ENCODE assay signal across 20 mouse cellular contexts in the genomic region with DNA sequence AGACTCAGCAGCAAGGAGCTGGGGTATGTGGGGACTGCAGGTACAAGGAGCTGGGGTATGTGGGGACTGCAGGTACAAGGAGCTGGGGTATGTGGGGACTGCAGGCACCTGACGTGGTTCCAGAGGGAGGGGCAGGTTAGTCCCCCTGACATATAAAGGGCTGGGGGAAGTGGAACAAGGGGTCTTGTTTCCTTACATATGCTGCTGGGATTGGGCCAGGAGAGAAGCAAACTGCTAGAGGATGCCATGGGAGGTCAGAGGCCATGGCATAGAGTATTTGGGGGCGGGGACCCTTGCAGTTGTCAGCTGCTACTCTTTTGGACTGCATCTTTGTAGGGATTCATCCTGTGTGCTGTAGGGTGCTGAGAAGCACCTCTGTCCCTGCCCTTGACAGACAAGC. TPM values are rescaled to one million over a fixed set of nuclear protein-coding genes. Genes with fewer than 3 reads are reported as not detected.
DNase-seq lines count a peak whose midpoint lies in the region; ATAC-seq and TF ChIP-seq lines count a peak whose summit lies in the region.
"Had no signal": no experiment of that assay in that cellular context is flagged by ENCODE, and none has a peak within 500 bp of the region (broad histone marks: within the 10 kb centered on the region; RNA-seq: fewer than 3 reads in every experiment).

No protein-coding gene starts in this region.

- H3K4me3 ChIP-seq in heart, embryonic 11.5 days (ENCODE audit: low read depth, low read length), result no peak overlapping the region
- H3K4me3 ChIP-seq in liver, embryonic 13.5 days (replicated peaks), result no peak overlapping the region
- no peak overlapping the region for H3K4me3 ChIP-seq in liver, postnatal 0 days (ENCODE audit: low read depth, low read length)
- H3K4me3 ChIP-seq in midbrain, embryonic 15.5 days, result no peak overlapping the region
- no peak overlapping the region for H3K4me3 ChIP-seq in neural tube, embryonic 14.5 days (ENCODE audit: low read depth, low read length)
- H3K4me3 ChIP-seq: embryonic facial prominence, embryonic 15.5 days; kidney, embryonic 15.5 days; limb, embryonic 15.5 days had no signal

- TF ChIP-seq EP300 in liver, postnatal 0 days (IDR thresholded peaks at IDR 0.05; ENCODE audit: low read depth), result no peak

- H3K4me1 ChIP-seq in heart, embryonic 11.5 days (ENCODE audit: control insufficient read depth, insufficient read depth, low read length), result peaks cover 21% of the 10 kb centered on the region
- H3K4me1 ChIP-seq in liver, embryonic 13.5 days (replicated peaks), result peaks cover 42% of the 10 kb centered on the region
- peaks cover 21% of the 10 kb centered on the region for H3K4me1 ChIP-seq in liver, postnatal 0 days (ENCODE audit: insufficient read depth)
- peaks cover 44% of the 10 kb centered on the region for H3K4me1 ChIP-seq in midbrain, embryonic 15.5 days
- peaks cover 21% of the 10 kb centered on the region for H3K4me1 ChIP-seq in neural tube, embryonic 14.5 days (ENCODE audit: control insufficient read depth, insufficient read depth, low read length)

- peak overlapping the region; percentile 28; the same call in 1 of the 2 replicates for H3K9ac ChIP-seq in heart, embryonic 11.5 days (ENCODE audit: low read depth, low read length)
- H3K9ac ChIP-seq in liver, embryonic 13.5 days, result 0 out of 2 replicates have a peak overlapping the region, but pooled peaks have one; percentile 89
- H3K9ac ChIP-seq in liver, postnatal 0 days (replicated peaks), result no peak overlapping the region
- H3K9ac ChIP-seq in midbrain, embryonic 15.5 days, result no peak overlapping the region; the same call in 1 of the 2 replicates
- H3K9ac ChIP-seq in neural tube, embryonic 14.5 days (replicated peaks; ENCODE audit: low read depth, low read length), result 0 out of 2 replicates have a peak overlapping the region, but pooled peaks have one; percentile 87
- H3K9ac ChIP-seq: embryonic facial prominence, embryonic 15.5 days; limb, embryonic 15.5 days had no signal

- no peaks in the 10 kb centered on the region for H3K27me3 ChIP-seq in heart, embryonic 11.5 days (ENCODE audit: control insufficient read depth, insufficient read depth, low read length)
- H3K27me3 ChIP-seq in liver, embryonic 13.5 days, result peaks cover 11% of the 10 kb centered on the region
- H3K27me3 ChIP-seq in liver, postnatal 0 days (ENCODE audit: insufficient read depth, low read length), result 0 out of 2 replicates have a peak, but pooled peaks cover 3% of the 10 kb centered on the region
- no peaks in the 10 kb centered on the region for H3K27me3 ChIP-seq in midbrain, embryonic 15.5 days (replicated peaks)
- H3K27me3 ChIP-seq in neural tube, embryonic 14.5 days (ENCODE audit: control insufficient read depth, insufficient read depth, low read length), result no peaks in the 10 kb centered on the region
- H3K27me3 ChIP-seq: embryonic facial prominence, embryonic 15.5 days; kidney, embryonic 15.5 days; limb, embryonic 15.5 days had no signal

- 88% methylated on average over 2 of the region's 2 CpGs for WGBS in heart, embryonic 11.5 days (ENCODE audit: insufficient replicate concordance)
- WGBS in liver, embryonic 13.5 days (ENCODE audit: insufficient replicate concordance), result 81% methylated on average over 2 of the region's 2 CpGs
- 91% methylated on average over 2 of the region's 2 CpGs for WGBS in liver, postnatal 0 days (ENCODE audit: insufficient replicate concordance)
- 90% methylated on average over 2 of the region's 2 CpGs for WGBS in midbrain, embryonic 15.5 days
- WGBS in neural tube, embryonic 14.5 days, result 97% methylated on average over 2 of the region's 2 CpGs

- ATAC-seq in heart, embryonic 11.5 days (replicated peaks; ENCODE audit: insufficient number of reproducible peaks, low FRiP score, low TSS enrichment), result no peak
- ATAC-seq in liver, embryonic 13.5 days (ENCODE audit: low read depth), result no peak
- ATAC-seq in liver, postnatal 0 days, result no peak
- ATAC-seq in midbrain, embryonic 15.5 days (replicated peaks), result no peak
- ATAC-seq in neural tube, embryonic 14.5 days (ENCODE audit: low read depth), result no peak
- ATAC-seq: hindbrain, embryonic 16.5 days; intestine, postnatal 0 days had no signal

- no peak for DNase-seq in heart, adult 8-10 months (ENCODE audit: low spot score)
- no peak for DNase-seq in liver, embryonic 13.5 days
- no peak for DNase-seq in liver, postnatal 0 days
- no peak for DNase-seq in gastrocnemius, postnatal 4 days (ENCODE audit: low spot score in 2 of 2)
- DNase-seq: cerebellum, adult 2 months; lung, postnatal 10 days; right cerebral cortex, postnatal 4 days had no signal

- H3K9me3 ChIP-seq in heart, embryonic 11.5 days (replicated peaks; ENCODE audit: control insufficient read depth, low read length), result no peaks in the 10 kb centered on the region
- no peaks in the 10 kb centered on the region for H3K9me3 ChIP-seq in liver, embryonic 13.5 days (replicated peaks)
- no peaks in the 10 kb centered on the region for H3K9me3 ChIP-seq in liver, postnatal 0 days (ENCODE audit: low read length)
- H3K9me3 ChIP-seq in midbrain, embryonic 15.5 days, result no peaks in the 10 kb centered on the region
- no peaks in the 10 kb centered on the region for H3K9me3 ChIP-seq in neural tube, embryonic 14.5 days (ENCODE audit: control insufficient read depth, low read length)
- H3K9me3 ChIP-seq: embryonic facial prominence, embryonic 15.5 days; kidney, embryonic 15.5 days; limb, embryonic 15.5 days had no signal

- no peak overlapping the region for H3K27ac ChIP-seq in heart, embryonic 11.5 days (ENCODE audit: low read depth, low read length)
- no peak overlapping the region for H3K27ac ChIP-seq in liver, embryonic 13.5 days
- no peak overlapping the region for H3K27ac ChIP-seq in liver, postnatal 0 days (ENCODE audit: low read depth)
- peak overlapping the region; percentile 99 for H3K27ac ChIP-seq in midbrain, embryonic 15.5 days
- H3K27ac ChIP-seq in neural tube, embryonic 14.5 days (ENCODE audit: low read depth, low read length), result no peak overlapping the region
- H3K27ac ChIP-seq: embryonic facial prominence, embryonic 15.5 days; kidney, embryonic 15.5 days; limb, embryonic 15.5 days had no signal

- peaks cover 29% of the 10 kb centered on the region for H3K36me3 ChIP-seq in heart, embryonic 11.5 days (ENCODE audit: control insufficient read depth, insufficient read depth, low read length)
- H3K36me3 ChIP-seq in liver, embryonic 13.5 days, result peaks cover 41% of the 10 kb centered on the region
- peaks cover 26% of the 10 kb centered on the region for H3K36me3 ChIP-seq in liver, postnatal 0 days (replicated peaks; ENCODE audit: insufficient read depth, low read length)
- peaks cover 10% of the 10 kb centered on the region for H3K36me3 ChIP-seq in midbrain, embryonic 15.5 days (replicated peaks)
- peaks cover 21% of the 10 kb centered on the region for H3K36me3 ChIP-seq in neural tube, embryonic 14.5 days (ENCODE audit: control insufficient read depth, insufficient read depth, low read length)

- H3K4me2 ChIP-seq in heart, embryonic 11.5 days, result no peak overlapping the region
- no peak overlapping the region for H3K4me2 ChIP-seq in liver, embryonic 13.5 days
- H3K4me2 ChIP-seq in liver, postnatal 0 days (ENCODE audit: low read depth, low read length), result no peak overlapping the region
- H3K4me2 ChIP-seq in midbrain, embryonic 15.5 days, result no peak overlapping the region
- no peak overlapping the region for H3K4me2 ChIP-seq in neural tube, embryonic 14.5 days (ENCODE audit: low read depth, low read length)
- H3K4me2 ChIP-seq: embryonic facial prominence, embryonic 15.5 days; limb, embryonic 15.5 days had no signal

- TF ChIP-seq CTCF in liver, postnatal 0 days (IDR thresholded peaks at IDR 0.05; ENCODE audit: low read depth), result no peak

RNA-seq across cellular contexts. Expression of a gene that starts 2.5 kb away (rescaled TPM):
- 2.6 and 2.8 TPM in 2 replicates for polyA plus RNA-seq in heart, embryonic 11.5 days (2014; fragmentation: Nextera tagmentation; extraction: Ambion mirVana)
- 1 to 10 TPM; 6.4 to 8.4 (median 7.5) TPM for total RNA-seq in heart, adult 8-10 months (2022)
- 1.4 and 1.6 TPM in 2 replicates for polyA plus RNA-seq in liver, embryonic 13.5 days (2015; fragmentation: Nextera tagmentation; extraction: Ambion mirVana)
- polyA plus RNA-seq in liver, postnatal 0 days (2015; fragmentation: Nextera tagmentation; extraction: Ambion mirVana), result 0.90 and 1.0 TPM in 2 replicates
- 4.5 and 4.6 TPM in 2 replicates for polyA plus RNA-seq in midbrain, embryonic 15.5 days (2015; fragmentation: Nextera tagmentation; extraction: Ambion mirVana)
- 2.8 and 3.7 TPM in 2 replicates for polyA plus RNA-seq in neural tube, embryonic 14.5 days (2014; fragmentation: Nextera tagmentation; extraction: Ambion mirVana)
- 10 to 100 TPM; 14.0 to 14.6 TPM for total RNA-seq in gastrocnemius, postnatal 4 days (2021)

RNA-seq across cellular contexts. Expression of a gene that starts 4.3 kb away (rescaled TPM):
- 4.7 and 5.0 TPM in 2 replicates for polyA plus RNA-seq in heart, embryonic 11.5 days (2014; fragmentation: Nextera tagmentation; extraction: Ambion mirVana)
- 1 to 10 TPM; 4.7 to 6.7 (median 5.3) TPM for total RNA-seq in heart, adult 8-10 months (2022)
- polyA plus RNA-seq in liver, embryonic 13.5 days (2015; fragmentation: Nextera tagmentation; extraction: Ambion mirVana), result 0.57 and 0.67 TPM in 2 replicates
- polyA plus RNA-seq in liver, postnatal 0 days (2015; fragmentation: Nextera tagmentation; extraction: Ambion mirVana), result 0.09 and 0.20 TPM in 2 replicates
- 46.3 and 47.7 TPM in 2 replicates for polyA plus RNA-seq in midbrain, embryonic 15.5 days (2015; fragmentation: Nextera tagmentation; extraction: Ambion mirVana)
- polyA plus RNA-seq in neural tube, embryonic 14.5 days (2014; fragmentation: Nextera tagmentation; extraction: Ambion mirVana), result 24.4 and 27.9 TPM in 2 replicates
- total RNA-seq in gastrocnemius, postnatal 4 days (2021), result 1 to 10 TPM; 4.6 to 5.2 TPM

RNA-seq across cellular contexts. Expression of a gene that starts 8.1 kb away (rescaled TPM):
- polyA plus RNA-seq in heart, embryonic 11.5 days (2014; fragmentation: Nextera tagmentation; extraction: Ambion mirVana), result 0.53 and 1.1 TPM in 2 replicates
- 1 to 10 TPM; 1.4 to 2.5 (median 1.9) TPM for total RNA-seq in heart, adult 8-10 months (2022)
- polyA plus RNA-seq in liver, embryonic 13.5 days (2015; fragmentation: Nextera tagmentation; extraction: Ambion mirVana), result 0.03 and 0.09 TPM in 2 replicates
- polyA plus RNA-seq in liver, postnatal 0 days (2015; fragmentation: Nextera tagmentation; extraction: Ambion mirVana), result 0.06 TPM in 2 replicates
- polyA plus RNA-seq in midbrain, embryonic 15.5 days (2015; fragmentation: Nextera tagmentation; extraction: Ambion mirVana), result 1.0 and 1.4 TPM in 2 replicates
- polyA plus RNA-seq in neural tube, embryonic 14.5 days (2014; fragmentation: Nextera tagmentation; extraction: Ambion mirVana), result 0.40 and 1.3 TPM in 2 replicates
- total RNA-seq in gastrocnemius, postnatal 4 days (2021), result 10 to 100 TPM; 67.3 to 73.3 TPM
- total RNA-seq: megakaryocyte progenitor cell, adult 5-6 weeks had no signal

RNA-seq across cellular contexts. Expression of a gene that starts 11.2 kb away (rescaled TPM):
- 0.17 and 0.20 TPM in 2 replicates for polyA plus RNA-seq in heart, embryonic 11.5 days (2014; fragmentation: Nextera tagmentation; extraction: Ambion mirVana)
- under 1 TPM in 2 of 4 experiments, not detected in 2; 0.22 to 0.43 TPM for total RNA-seq in heart, adult 8-10 months (2022)
- 0.07 TPM in 1 of 2 replicates, not detected in the other for polyA plus RNA-seq in liver, embryonic 13.5 days (2015; fragmentation: Nextera tagmentation; extraction: Ambion mirVana)
- not detected in 2 replicates for polyA plus RNA-seq in liver, postnatal 0 days (2015; fragmentation: Nextera tagmentation; extraction: Ambion mirVana)
- polyA plus RNA-seq in midbrain, embryonic 15.5 days (2015; fragmentation: Nextera tagmentation; extraction: Ambion mirVana), result 0.40 and 0.65 TPM in 2 replicates
- 0.37 and 0.41 TPM in 2 replicates for polyA plus RNA-seq in neural tube, embryonic 14.5 days (2014; fragmentation: Nextera tagmentation; extraction: Ambion mirVana)
- not detected for total RNA-seq in gastrocnemius, postnatal 4 days (2021)
- total RNA-seq: megakaryocyte progenitor cell, adult 5-6 weeks had no signal
- polyA plus RNA-seq: C2C12; embryonic facial prominence, embryonic 15.5 days; gonadal fat pad, adult 2 months; intestine, postnatal 0 days; kidney, embryonic 15.5 days; large intestine, adult 2 months; limb, embryonic 15.5 days; liver, embryonic 16.5 days had no signal

RNA-seq across cellular contexts. Expression of a gene that starts 40.5 kb away (rescaled TPM):
- polyA plus RNA-seq in heart, embryonic 11.5 days (2014; fragmentation: Nextera tagmentation; extraction: Ambion mirVana), result 0.59 and 1.1 TPM in 2 replicates
- 10 to 100 TPM; 52.2 to 62.9 (median 54.4) TPM for total RNA-seq in heart, adult 8-10 months (2022)
- polyA plus RNA-seq in liver, embryonic 13.5 days (2015; fragmentation: Nextera tagmentation; extraction: Ambion mirVana), result 0.45 and 0.52 TPM in 2 replicates
- polyA plus RNA-seq in liver, postnatal 0 days (2015; fragmentation: Nextera tagmentation; extraction: Ambion mirVana), result 2.3 and 2.4 TPM in 2 replicates
- 0.54 and 0.57 TPM in 2 replicates for polyA plus RNA-seq in midbrain, embryonic 15.5 days (2015; fragmentation: Nextera tagmentation; extraction: Ambion mirVana)
- polyA plus RNA-seq in neural tube, embryonic 14.5 days (2014; fragmentation: Nextera tagmentation; extraction: Ambion mirVana), result 0.58 and 0.76 TPM in 2 replicates
- 10 to 100 TPM; 10.7 to 11.7 TPM for total RNA-seq in gastrocnemius, postnatal 4 days (2021)

Comparison
In these comparisons a context has a peak if more than half of its experiments do, and no peak if none do; other contexts are left out.
1. H3K9ac ChIP-seq: peak in heart, embryonic 11.5 days (single experiment), liver, embryonic 13.5 days (single experiment) and neural tube, embryonic 14.5 days (single experiment); none in liver, postnatal 0 days (single experiment) and midbrain, embryonic 15.5 days (single experiment).